Mouse (Mus musculus): Measurements from ENCODE around the gene Aurka. TPM values are rescaled to one million over a fixed set of nuclear protein-coding genes. Genes with fewer than 3 reads are reported as not detected.

Gene Aurka
- total RNA-seq, 4 experiments from 2014 or later = 1.8 to 3.2 (median 2.5) TPM

- no peak for DNase-seq
Observed at GRCm38 (mm10) chr2:172328248-172328647, 42.1 kb downstream of the Aurka start.

GRCm38 (mm10) chr2:172320878-172321277, 49.5 kb downstream of the Aurka start:
- DNase-seq = peak; percentile 50

DNA sequence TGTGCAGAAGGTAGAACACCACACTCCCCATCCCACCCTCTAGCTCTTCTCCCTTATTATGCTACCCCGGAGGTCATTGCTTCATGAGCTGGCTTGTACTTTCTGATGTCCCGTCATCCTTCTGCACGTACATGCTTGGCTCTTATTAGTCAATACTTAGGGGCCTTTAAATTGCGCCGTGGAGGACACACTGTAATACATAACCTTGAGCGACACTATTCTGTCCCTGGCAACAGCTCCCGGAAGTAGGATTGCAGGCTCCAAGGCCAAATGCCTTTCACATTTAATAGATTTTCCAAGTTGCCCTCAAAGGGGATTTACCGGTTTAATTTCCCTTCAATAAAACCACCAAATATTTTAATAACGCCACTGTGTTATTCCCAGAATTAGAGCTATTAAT, 58.6 kb downstream of the Aurka start:
- peak; percentile 54 for DNase-seq

GRCm38 (mm10) chr2:172306544-172306943, 63.8 kb downstream of the Aurka start:
- no peak for DNase-seq

Other genes starting within 250 kb of the Aurka start
- gene Mc3r, start 122.0 kb downstream of the Aurka start, total RNA-seq (2022) = not detected
- gene Fam210b, start 25.0 kb downstream of the Aurka start, total RNA-seq (2022) = 10 to 100 TPM; 28.5 to 34.3 (median 29.9) TPM
- 10 to 100 TPM; 29.3 to 35.3 (median 33.4) TPM for gene Cstf1, start 146 bp upstream of the Aurka start, total RNA-seq (2022)
- gene Cass4, start 23.3 kb upstream of the Aurka start, total RNA-seq (2022) = under 1 TPM in 3 of 4 experiments, not detected in 1; 0.12 to 0.25 (median 0.19) TPM
- gene Rtf2, start 70.0 kb upstream of the Aurka start, total RNA-seq (2022) = 10 to 100 TPM; 77.2 to 92.4 (median 82.4) TPM
- not detected for gene Gcnt7, start 88.1 kb upstream of the Aurka start, total RNA-seq (2022)
- under 1 TPM in 1 of 4 experiments, not detected in 3; 0.38 TPM for gene Fam209, start 102.0 kb upstream of the Aurka start, total RNA-seq (2022)
- gene Tfap2c, start 179.1 kb upstream of the Aurka start, total RNA-seq (2022) = not detected

Data from adrenal gland, adult 8-10 months (tissue).